Mouse (Mus musculus) right cerebral cortex, postnatal 36 days (tissue): Measurements from ENCODE around the gene Set.
A peak's percentile ranks its signal among the peaks of the same experiment; 100 is the strongest.

Experiments
- DNase-seq, 2 experiments: peaks; one replicate each; pipeline ENCODE4 v3.0.0; 2022; ENCODE audit warnings: low spot score in 2 of 2, mixed read lengths in 1 of 2

The Set gene

GRCm38 (mm10) chr2:30091521-30091920 is 34.3 kb downstream of the Set start:
- no peak for DNase-seq

GRCm38 (mm10) chr2:30092280-30092918 is 35.2 kb downstream of the Set start:
- no peak for DNase-seq

GRCm38 (mm10) chr2:30093471-30094207 is 36.5 kb downstream of the Set start, which contains the start of gene Zdhhc12:
Gene Zdhhc12, minus strand, starts transcription at chr2:30093648.
- peak; percentile 91 to 92 for DNase-seq

- DNase-seq = no peak
These were observed 37.0 kb downstream of the Set start for GRCm38 (mm10) chr2:30094208-30094588.

- no peak for DNase-seq
These were observed 38.8 kb downstream of the Set start for GRCm38 (mm10) chr2:30095882-30096527.

- no peak for DNase-seq
These were observed 43.0 kb downstream of the Set start for GRCm38 (mm10) chr2:30100214-30100613.

- DNase-seq = no peak
These were observed 49.2 kb downstream of the Set start for GRCm38 (mm10) chr2:30106364-30106763.

GRCm38 (mm10) chr2:30107646-30108045 is 50.5 kb downstream of the Set start:
- DNase-seq = no peak

GRCm38 (mm10) chr2:30108260-30108659 is 51.1 kb downstream of the Set start:
- no peak for DNase-seq

GRCm38 (mm10) chr2:30111500-30111899 is 54.3 kb downstream of the Set start:
- no peak for DNase-seq

- DNase-seq = no peak
These were observed 55.4 kb downstream of the Set start for GRCm38 (mm10) chr2:30112564-30112963.

GRCm38 (mm10) chr2:30119641-30120051 is 62.5 kb downstream of the Set start:
- DNase-seq = peak; percentile 80 to 85

GRCm38 (mm10) chr2:30120269-30120668 is 63.1 kb downstream of the Set start:
- no peak for DNase-seq
